Mouse (Mus musculus) R1 (cell line): ENCODE measurements around the gene Mrpl46.
A peak's percentile ranks its signal among the peaks of the same experiment; 100 is the strongest.

Experiments used
- DNase-seq: peaks from one replicate; pipeline ENCODE4 v3.0.0-alpha.2; 2018; ENCODE audit warnings: low read depth, low spot score

The Mrpl46 gene

DNA sequence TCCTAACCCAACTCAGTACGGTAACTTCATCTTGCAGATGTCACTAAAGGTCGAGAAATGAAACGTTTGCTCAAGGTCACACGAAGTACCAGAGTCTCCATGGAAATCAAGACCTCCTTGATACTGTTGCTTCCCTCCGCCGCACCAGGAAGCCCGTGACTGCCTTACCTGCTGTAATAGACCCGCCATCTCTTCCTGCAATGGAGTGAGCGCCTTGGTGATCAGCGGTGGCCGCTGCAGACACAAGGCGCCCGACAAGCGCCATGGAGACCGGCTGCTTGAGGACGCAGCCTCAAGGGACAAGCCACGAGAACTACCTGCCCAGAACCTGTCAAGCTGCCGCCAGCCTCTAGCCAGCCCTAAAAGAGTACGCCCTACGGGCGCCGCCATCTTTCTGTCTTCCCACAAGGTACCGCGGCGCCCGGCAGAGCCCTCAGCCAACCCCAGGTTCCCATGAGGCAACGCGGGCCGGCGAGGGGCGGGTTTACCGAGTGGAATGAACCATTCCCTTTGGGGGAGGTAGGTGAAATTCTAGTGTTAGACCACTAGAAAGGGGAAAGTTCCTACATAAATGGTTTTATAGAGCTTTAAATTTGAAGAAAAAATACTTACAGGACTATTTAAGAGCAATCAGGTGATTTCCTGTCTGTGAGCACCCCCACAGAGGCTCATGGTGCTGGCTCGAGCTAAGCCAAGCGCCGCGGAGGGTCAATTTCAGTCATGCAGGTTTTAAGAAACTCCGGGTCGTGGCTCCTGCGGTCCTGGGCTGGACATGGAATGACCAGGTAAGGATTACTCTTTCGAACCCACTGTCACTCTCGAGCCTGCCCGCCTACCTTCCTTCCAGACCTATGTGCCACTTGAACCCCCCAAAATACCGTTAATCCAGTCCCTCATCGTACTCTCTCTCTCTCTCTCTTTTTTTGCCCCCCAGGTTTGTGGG lies at the start of gene Mrpl46, which contains the start of gene Mrps11:
Mrpl46 (minus strand) TSS at position 893 of the 943 bp plus-strand sequence.
Mrps11 (plus strand) TSS at position 481 of the 943 bp plus-strand sequence.
- peak; percentile 89 for DNase-seq

- no peak for DNase-seq
These were observed 44.5 kb upstream of the Mrpl46 start for GRCm38 (mm10) chr7:78827749-78828362.

DNA sequence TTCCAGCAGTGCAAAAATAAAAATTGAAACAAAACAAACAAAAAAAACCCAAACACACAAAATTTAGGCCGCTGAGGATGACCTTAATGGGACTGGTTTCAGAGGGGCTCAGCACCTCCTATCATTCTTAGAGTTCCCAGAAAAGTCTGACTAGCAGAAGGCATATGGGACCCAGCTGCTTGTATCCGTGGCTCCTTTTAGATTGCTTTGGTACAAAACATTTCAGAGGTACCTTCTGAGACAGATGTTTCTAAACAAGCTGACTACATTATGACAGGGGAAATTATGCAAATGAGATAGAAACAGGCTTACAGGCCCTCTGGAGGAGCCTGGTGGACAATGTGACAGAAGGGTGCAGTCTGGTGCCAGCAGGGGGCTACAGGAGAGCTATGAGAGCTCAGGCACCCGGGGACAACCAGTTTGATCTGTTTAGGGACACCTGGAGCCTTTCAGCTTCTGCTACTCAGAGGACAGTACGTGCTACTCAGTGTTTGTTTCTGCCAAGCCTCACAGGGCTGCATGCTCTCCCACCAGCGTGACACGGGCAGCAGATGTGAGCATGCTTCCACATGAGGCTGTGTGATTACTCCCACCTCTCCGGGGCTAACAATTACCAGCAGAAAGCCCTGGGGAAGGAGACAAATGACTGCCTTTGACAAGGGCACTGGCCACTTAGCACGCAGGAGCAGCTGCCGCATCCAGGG lies 43.5 kb upstream of the Mrpl46 start:
- DNase-seq: peak; percentile 11

GRCm38 (mm10) chr7:78818336-78818735 lies 35.0 kb upstream of the Mrpl46 start:
- DNase-seq: no peak

DNA sequence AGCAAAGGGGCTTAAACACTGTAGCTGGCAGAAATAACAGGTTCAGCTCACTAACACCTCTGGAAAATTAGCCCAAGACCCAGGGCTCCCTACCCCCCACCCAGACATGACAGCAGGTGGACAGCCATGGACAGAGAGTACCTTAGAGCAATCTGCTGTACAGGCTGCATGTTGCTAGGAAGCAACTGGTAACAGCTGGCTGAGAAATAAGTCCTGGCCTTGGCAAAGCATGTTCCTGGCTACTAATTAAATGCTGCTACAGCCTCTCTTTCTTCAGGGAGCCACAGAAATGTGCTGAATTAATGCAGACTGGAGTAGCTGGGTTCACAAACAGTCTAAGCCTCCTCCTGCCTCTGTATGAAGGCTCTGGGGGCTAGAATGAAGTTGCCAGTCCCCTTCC lies 31.4 kb upstream of the Mrpl46 start:
- DNase-seq: no peak

DNA sequence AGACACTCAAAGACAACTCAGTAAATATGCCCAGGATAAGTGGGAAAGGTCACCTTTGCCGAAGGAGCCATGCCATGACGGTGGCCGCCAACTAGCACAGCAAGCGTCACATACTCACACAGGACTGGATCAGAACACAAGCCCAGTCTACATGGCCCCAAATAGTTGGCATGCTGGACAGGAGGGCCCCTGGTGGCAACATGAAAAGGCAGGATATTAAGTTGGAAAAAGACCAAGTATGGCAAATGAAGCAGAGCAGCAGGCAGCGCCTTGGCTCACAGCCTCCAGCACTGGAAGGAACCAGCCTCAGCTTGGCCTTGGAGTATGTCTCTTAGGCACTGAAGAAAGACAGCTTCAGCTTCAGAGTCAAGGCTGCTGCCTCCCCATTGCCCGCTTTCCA lies 30.5 kb upstream of the Mrpl46 start:
- DNase-seq: no peak

DNA sequence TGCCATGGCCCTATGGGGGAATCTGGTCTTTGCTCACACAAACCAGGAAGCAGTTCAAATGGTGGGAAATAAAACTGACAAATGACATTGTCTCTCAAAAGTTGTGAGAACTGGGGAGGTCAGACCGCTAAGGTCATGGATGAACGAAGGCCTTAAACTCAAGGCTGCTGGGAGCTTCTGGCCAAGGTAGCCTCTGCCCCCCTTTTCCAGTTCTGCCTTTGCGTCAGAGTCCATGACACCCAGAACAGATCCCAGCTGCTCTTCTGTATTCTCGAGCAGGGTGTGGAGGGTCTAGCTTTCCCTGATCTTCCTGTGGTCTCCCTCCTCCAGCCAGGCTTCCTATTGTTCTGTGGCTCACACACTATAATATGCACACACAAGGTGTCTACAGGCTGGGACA lies 23.9 kb upstream of the Mrpl46 start:
- DNase-seq: no peak

DNA sequence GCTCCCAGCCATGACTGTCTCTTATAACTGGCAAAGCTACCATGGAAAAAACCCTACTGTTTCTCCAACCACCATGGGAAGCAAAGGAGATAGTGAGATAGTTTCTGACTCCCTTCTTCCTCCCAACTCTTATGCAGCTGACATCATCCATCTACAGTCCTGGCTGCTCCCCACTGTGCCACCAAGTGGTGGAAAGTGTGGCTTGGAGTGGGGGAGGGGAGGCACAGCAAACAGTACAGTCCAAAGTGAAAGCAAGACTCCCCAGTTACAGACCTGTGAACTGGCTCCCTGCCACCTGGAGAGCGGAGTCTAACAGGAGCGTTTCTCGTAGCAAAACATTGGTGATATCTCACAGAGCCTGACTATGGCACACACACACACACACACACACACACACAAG lies 20.5 kb upstream of the Mrpl46 start:
- peak; percentile 40 for DNase-seq

GRCm38 (mm10) chr7:78799730-78800496 lies 16.6 kb upstream of the Mrpl46 start:
- DNase-seq: no peak

- DNase-seq: no peak
These were observed 14.6 kb upstream of the Mrpl46 start for GRCm38 (mm10) chr7:78797843-78798455.

GRCm38 (mm10) chr7:78796624-78797023 lies 13.3 kb upstream of the Mrpl46 start:
- no peak for DNase-seq

GRCm38 (mm10) chr7:78794571-78795092 lies 11.3 kb upstream of the Mrpl46 start:
- DNase-seq: no peak

DNA sequence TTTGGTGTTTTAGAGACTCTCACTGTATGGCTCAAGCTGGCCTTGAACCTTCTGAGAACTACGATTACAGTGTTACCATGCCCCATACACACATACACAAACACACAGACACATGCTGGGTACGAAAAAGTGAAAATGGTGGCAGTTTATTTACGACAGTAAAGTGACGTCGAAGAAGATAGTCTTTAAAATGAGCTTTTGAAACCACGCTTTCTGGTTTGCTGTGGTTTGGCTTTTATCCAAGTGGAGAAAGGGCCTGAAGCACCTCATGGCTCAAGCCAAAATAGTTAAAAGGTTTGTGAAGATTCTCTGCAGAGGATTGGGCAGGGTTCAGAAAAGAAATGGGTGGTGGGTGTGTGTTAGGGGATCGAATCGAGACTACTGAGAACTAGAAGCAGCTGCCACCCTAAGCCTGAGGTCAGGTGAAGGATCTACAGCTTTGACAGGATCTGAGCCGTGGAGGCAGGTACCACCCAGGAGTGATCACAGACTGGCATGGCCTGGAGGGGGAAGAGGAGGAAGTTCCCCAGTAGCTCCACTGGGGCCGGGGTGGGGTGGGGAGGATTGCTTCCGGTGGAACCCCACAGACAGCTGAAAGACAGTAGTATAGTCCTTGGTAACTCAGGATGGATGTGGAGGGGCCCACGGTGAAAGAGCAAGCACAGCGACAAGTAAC lies 10.7 kb upstream of the Mrpl46 start:
- DNase-seq: no peak

GRCm38 (mm10) chr7:78791359-78792222 lies 8.3 kb upstream of the Mrpl46 start:
- DNase-seq: peak; percentile 75

- no peak for DNase-seq
These were observed 4.6 kb upstream of the Mrpl46 start for GRCm38 (mm10) chr7:78787793-78788380.

- no peak for DNase-seq
These were observed 2.6 kb upstream of the Mrpl46 start for GRCm38 (mm10) chr7:78785906-78786305.

GRCm38 (mm10) chr7:78778741-78779140 lies 4.6 kb downstream of the Mrpl46 start:
- no peak for DNase-seq

GRCm38 (mm10) chr7:78770936-78771335 lies 12.4 kb downstream of the Mrpl46 start:
- DNase-seq: peak; percentile 69
